Mouse (Mus musculus) left cerebral cortex, postnatal 36 days (tissue): ENCODE measurements around the gene AC109138.7. TPM values are rescaled to one million over a fixed set of nuclear protein-coding genes. Genes with fewer than 3 reads are reported as not detected.
"Not testable (repeated sequence)": the region's sequence is repeated elsewhere in the genome, so short reads cannot be mapped to it uniquely, and the experiment has no call there.

Experiments
- DNase-seq, 2 experiments: peaks; one replicate each; pipeline ENCODE4 v3.0.0; 2021 to 2022; ENCODE audit warnings: low spot score in 2 of 2, mixed read lengths in 1 of 2
- intact Hi-C: fragments of 180-260 bp; cut with DNase I; formaldehyde crosslinking; loops from one replicate; pipeline ENCODE4 v1.15.1; 2025
- total RNA-seq, 2 experiments: library from RNA; stranded (reverse); gene quantifications; 2 replicates each; pipeline ENCODE4 v1.2.3; 2021

The AC109138.7 gene
- total RNA-seq, 2 experiments from 2014 or later, result not detected

DNA sequence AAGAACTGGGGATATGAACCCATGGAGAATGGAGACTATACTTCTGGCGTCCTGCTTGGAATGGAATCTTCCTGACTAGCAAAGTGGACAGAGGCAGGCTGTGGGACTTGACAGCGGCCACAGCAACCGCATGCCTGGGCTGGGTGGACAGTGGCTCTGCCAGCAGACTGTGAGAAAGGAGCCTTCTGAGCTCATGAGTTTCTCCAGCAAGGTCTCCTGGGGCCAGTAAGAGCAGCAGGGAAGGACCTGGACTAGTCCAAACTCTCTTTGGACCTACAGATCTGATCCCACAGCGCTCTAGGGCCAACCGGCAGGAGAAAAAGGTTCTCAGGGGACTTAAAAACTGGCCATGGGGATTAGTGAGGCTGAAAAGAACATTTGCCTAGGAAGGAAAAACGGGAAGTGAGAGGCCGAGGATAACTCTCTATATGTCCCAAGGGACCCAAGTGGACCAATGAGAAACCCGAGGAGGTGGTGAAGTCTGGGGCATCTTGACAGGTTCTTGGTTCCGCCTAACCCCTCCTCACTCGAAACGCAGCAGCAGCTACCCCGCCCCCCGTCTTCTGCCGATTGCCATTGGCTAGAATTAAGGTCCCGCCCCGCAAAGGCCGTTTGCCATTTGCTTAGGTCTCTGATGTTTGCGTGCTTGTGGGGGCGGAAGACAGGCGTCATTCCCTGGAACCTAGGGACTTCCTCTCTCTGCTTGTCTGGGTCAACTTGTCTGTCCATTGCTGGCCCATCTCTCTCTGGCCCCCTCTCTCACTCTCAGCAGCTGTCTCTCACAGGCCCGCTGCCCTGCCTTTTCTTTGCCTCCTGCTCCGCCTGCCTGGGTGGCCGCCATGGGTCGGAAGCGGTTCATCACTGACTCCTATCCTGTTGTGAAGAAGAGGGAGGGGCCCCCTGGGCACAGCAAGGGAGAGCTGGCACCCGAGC, 17.4 kb downstream of the AC109138.7 start, which contains the start of gene Pold4:
Gene Pold4 (plus strand): TSS at position 647 of the 933 bp plus-strand sequence.
- DNase-seq, result peak; percentile 94 to 96
- intact Hi-C loops, result loop anchor here (1.0 to 5.0 kb wide), 3 partner anchors 62 to 131 kb away; partner anchors contain the start of gene Aip

DNA sequence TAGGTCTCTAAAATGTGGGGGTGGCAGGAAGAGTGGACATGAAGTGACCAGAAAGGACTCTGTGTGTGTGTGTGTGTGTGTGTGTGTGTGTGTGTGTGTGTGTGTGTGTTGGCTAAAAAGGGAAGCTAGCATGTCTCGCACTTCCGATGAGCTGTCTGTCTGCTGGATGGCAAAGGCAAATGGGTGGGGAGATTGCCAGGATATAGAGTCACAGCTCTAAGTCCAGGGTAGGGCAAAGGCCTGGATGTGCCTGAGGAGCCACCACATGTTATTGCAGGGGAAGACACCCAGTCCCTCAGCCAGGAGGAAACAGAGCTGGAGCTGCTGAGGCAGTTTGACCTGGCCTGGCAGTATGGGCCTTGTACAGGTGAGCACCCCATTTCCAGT, 18.0 kb downstream of the AC109138.7 start:
- intact Hi-C loops, result loop anchor here (5.0 kb wide), 1 partner anchor 105 kb away; the partner anchor contains the start of gene Aip
- no peak for DNase-seq

DNA sequence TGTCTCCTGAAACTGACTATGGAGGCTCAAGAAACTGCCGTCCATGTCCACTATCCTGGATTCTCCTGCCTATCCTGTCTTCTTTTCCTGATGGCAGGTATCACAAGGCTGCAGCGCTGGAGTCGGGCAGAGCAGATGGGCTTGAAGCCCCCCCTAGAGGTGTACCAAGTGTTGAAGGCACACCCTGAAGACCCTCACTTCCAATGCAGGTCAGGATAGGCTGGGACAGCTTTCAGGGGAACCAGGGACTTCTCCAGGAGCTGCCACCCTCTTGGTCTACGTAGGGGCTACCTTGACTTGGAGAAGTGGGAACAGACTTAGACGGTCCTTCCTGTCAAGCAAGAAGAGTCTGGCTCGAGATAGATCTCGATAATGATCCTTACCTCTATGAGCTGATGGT, 18.5 kb downstream of the AC109138.7 start:
- intact Hi-C loops, result loop anchor here (5.0 kb wide), 1 partner anchor 105 kb away; the partner anchor contains the start of gene Aip
- no peak for DNase-seq

GRCm38 (mm10) chr19:4234548-4234947, 20.4 kb downstream of the AC109138.7 start:
- intact Hi-C loops, result loop anchor here (5.0 kb wide), 1 partner anchor 107 kb away; the partner anchor contains the start of gene Aip
- no peak for DNase-seq

DNA sequence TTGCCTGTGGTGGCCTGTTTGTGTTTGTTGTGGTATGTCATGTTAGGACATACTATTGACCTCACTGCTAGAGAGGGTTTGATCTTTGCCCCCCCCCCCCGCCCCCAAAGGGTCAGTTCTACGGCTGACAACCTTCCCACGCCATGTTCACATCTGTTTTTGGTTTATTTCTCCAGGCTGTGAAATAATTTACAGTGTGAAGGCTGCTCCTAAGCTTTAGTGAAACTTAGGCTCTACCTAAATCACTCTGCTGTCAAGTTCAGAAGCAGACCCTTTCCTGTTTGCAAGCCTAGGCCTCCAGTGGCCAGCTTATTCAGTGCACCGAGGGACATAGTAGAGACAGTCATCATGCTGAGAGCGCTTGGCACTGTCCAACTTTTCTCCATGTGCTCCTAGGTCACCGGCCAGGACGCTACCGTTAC, 26.1 kb downstream of the AC109138.7 start:
- DNase-seq, result no peak
- intact Hi-C loops, result no loop called here

DNA sequence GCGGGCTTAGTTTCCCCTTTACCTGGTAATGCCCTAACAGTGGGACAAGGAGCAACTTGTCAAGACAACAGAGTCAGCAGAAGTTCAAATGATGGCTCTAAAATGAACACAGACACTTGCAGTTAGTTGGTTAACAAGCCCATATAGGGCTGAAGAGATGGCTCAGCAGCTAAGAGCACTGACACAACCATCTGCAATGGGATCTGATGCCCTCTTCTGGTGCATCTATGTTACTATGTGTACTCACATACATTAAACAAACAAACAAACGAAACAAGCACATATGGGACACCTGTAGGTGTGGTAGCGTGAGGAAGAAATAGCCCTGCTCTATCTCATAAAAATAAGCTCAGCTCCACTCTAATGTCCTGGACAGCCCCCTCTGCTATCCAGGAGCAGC, 28.3 kb downstream of the AC109138.7 start:
- DNase-seq, result no peak
- intact Hi-C loops, result no loop called here

- intact Hi-C loops, result no loop called here
- no peak for DNase-seq
These were observed 30.6 kb downstream of the AC109138.7 start for GRCm38 (mm10) chr19:4244775-4245174.

- intact Hi-C loops, result no loop called here
- no peak for DNase-seq
These were observed 32.9 kb downstream of the AC109138.7 start for GRCm38 (mm10) chr19:4247010-4247409.

GRCm38 (mm10) chr19:4248683-4249082, 34.5 kb downstream of the AC109138.7 start:
- intact Hi-C loops, DNase-seq: not testable (repeated sequence)

DNA sequence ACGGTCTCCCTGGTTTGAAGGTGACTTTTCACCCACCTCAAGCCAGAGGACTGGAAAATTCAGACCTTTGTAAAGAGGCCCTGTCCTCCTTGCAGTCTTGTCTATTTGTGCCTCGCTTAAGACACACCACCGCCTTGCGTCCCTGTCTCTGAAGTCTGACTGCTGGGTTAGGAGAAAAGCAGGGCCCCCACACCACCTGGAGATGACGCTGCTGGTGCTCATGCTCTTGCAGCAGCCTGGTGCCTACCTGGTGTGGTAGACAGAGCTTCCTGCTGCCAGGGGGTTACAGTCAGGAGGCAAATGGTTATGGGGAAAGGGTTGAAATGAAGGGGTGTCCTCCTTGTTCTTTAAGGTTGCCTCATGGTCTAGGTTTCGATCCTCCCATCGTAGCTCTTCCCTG, 40.1 kb downstream of the AC109138.7 start:
- intact Hi-C loops, result loop anchor here (10.0 kb wide), 1 partner anchor 191 kb away; no protein-coding TSS in a partner anchor
- no peak for DNase-seq

DNA sequence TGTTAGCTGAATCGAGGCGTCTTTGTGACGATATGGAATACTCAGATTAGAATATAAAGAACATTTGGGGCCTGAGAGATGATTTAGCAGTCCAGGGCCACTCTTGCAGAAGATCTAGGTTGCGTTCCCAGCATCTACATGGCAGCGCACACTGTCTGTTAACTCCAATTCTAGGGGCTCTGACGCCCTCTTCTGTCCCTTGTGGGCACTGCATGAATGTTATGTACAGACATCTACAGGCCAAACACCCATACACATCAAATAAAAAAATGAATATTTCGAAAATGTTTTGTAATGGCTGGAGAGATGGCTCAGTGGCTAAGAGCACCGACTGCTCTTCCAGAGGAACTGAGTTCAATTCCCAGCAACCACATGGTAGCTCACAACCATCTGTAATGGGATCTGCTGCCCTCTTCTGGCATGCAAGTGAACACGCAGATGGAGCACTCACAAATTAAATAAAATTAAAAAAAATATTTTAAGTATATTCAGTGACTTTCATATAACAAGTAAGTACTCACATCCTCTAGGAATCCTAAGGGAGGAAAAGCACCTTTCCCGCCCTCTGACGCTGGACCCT, 41.5 kb downstream of the AC109138.7 start:
- intact Hi-C loops, result loop anchor here (10.0 kb wide), 1 partner anchor 189 kb away; no protein-coding TSS in a partner anchor
- DNase-seq, result no peak

DNA sequence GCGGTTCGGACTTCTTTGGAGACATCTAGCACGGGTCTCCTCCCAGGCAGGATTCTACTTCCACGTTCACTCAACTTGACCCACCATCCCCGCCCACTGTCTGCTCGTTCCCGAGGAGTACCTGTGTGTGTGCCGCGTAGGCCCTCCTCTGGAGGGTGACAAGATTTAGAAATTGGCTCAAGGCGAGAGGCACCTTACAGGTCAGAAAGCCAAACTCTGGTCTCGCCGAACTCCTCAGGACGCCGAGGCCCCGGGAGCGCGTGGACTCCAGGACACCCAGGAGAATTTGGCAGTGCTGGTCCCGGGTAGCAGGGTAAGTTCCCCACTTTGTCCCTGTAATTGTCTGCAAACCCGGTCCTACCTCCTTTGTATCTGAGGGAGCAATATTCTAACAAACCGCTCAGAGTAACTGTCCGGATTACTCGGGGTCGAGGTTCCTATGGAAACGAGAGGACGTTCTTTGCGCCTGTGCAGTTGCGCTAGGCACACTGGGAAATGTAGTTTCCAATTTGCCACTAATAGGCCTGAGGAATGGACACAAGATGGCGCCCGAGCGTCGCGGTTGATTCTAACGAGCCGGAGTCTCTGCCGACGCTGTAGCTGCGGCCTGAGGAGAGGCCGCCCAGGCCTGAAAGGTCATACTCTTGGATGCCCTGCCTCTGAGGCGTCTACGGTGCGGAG, 43.2 kb downstream of the AC109138.7 start:
- intact Hi-C loops, result loop anchor here (1.0 to 10.0 kb wide), 2 partner anchors 49 to 187 kb away; partner anchors contain the start of gene Grk2
- peak; percentile 88 to 91 for DNase-seq

DNA sequence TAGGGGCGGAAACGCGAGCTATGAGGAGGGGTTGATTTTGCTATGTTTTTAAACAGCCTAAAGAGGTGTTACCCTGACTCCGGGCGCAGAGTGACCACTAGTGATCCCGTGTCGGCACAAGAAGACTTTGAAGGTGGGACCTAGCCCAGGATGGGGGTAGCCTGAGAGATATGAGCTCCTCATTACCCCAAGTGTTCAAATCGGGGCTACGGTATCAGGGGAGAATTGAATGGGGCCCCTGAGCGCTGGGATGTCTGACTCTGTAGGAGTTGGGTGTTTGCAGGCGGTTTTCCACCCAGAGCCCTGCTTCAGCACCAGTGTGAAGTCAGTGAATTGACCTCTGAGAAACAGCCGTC, 43.7 kb downstream of the AC109138.7 start:
- no peak for DNase-seq
- intact Hi-C loops, result loop anchor here (1.0 to 10.0 kb wide), 2 partner anchors 48 to 187 kb away; partner anchors contain the start of gene Grk2

DNA sequence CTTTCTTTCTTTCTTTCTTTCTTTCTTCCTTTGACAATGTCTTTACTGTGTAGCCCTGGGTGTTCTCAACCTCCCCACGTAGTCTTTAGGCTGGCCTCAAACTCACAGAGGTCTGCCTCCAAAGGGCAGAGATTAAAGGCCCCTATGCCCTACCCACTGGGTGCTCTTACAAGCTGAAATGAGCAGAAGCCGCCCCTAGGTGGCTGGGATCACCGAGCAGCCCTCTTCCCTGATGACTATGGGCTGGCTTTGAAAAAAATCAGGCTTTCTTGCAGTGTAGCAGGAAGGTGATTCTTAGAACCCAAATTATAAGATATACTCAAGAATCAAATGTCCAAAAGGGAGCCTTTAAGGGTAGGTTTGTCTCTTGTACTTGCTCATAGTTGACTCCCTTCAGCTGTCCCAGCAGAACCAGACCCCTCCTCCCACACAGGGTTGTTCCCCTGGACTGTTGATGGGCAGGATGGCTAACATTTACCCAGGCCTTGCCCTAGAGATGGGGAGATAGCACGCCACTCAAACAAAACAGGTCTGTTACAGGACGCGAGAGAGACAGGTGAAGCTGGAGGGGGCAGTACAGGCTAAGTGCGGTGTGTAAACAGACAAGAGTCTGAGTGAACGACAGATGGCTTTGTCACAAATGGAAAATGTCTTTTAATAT, 47.0 kb downstream of the AC109138.7 start:
- DNase-seq, result no peak
- intact Hi-C loops, result no loop called here

DNA sequence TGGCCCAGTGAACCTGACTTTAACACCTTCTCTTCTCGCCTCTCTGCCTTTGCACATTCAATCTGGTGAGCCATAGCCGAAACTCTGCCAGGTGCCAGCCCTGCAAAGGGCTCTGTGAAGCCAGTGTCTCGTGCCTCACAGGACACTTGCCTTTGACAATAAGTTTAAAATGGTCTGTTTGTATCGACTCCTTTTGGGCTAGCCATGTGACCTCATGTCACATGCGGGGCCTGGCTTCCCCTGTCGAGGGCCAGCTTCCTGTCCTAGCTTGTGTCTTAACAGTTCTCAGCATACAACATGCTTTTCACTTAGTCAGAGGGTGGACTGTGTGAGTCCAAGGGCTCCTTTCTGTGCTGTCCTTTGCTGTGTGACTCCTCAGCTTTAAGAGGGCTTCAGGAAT, 48.6 kb downstream of the AC109138.7 start:
- intact Hi-C loops, result no loop called here
- no peak for DNase-seq

- intact Hi-C loops, result no loop called here
- no peak for DNase-seq
These were observed 49.5 kb downstream of the AC109138.7 start for GRCm38 (mm10) chr19:4263702-4264101.

DNA sequence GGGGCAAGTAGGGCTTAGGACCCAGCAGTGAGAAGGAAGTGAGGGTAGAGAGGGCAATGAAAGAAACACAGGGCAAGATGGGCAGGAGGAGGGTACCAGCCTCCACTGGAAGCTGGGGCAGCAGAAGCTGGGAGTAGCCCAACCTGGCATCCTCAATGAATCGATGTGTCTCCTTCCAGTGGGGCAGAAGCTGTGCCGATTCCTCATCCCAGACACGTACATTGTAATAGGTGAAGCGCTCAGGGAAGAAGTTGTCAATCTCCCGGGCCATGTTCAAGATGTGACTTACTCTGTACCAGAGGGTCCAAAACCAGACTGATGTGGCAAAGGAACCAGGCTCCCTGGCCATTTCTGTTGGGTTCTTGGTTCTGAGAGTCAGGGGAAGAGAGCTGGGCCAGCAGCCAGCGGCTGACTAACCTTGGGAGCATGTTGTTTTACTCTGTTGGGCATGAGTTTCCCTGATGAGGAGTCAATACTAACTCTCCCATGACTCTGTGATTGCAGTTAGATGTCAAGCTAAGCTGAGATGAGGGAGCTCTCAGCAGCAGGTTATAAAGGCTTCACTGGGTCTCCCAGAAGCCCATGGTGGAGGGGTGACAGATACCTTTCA, 50.1 kb downstream of the AC109138.7 start:
- peak in 1 of 2 experiments; percentile 4 for DNase-seq
- intact Hi-C loops, result no loop called here

DNA sequence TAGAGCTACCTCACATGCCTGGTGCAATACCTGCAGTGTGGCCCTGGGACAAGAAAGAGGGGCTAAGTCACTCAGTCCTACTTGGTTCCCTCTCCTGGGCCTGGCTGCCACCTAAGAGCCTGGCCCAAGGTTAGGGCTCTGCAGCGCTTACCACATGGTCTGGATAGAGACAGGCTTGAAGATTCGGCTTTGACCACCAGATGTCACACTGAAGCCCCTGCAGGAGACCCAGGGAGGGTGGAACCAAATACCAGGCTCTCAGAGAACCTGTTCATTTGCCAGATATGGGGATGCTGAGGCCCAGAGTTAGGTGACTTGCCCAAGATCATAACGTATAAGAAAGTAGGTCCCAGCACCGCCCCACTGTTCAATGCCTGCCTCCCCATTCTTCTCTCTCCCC, 51.8 kb downstream of the AC109138.7 start:
- DNase-seq, result no peak
- intact Hi-C loops, result no loop called here
